Mouse (Mus musculus): ENCODE results near the gene Cinp. TPM values are rescaled to one million over a fixed set of nuclear protein-coding genes. Genes with fewer than 3 reads are reported as not detected.

Cinp gene
- total and polyA plus RNA-seq, 3 experiments, result 162 to 210 TPM; not detected in 1

GRCm38 (mm10) chr12:110889036-110890020 lies at the start of gene Cinp, which contains the start of gene Tecpr2 (continued):
- TF ChIP-seq CTCF (IDR thresholded peaks at IDR 0.05 in 2 of 3, conservative IDR thresholded peaks at IDR 0.05 in 1 of 3; ENCODE audit: control insufficient read depth in 1 of 3, insufficient read depth in 1 of 3, low read depth in 2 of 3, low read length in 3 of 3, poor library complexity in 1 of 3, severe bottlenecking in 1 of 3) (no peak), MAX (IDR thresholded peaks at IDR 0.05; ENCODE audit: low read length) (peak; percentile 79; the same call in 1 of the 2 replicates), ZC3H11A (IDR thresholded peaks at IDR 0.05; ENCODE audit: low read depth, low read length) (no peak), ZMIZ1 (IDR thresholded peaks at IDR 0.05; ENCODE audit: low read depth, low read length) (peak; percentile 39; the same call in 1 of the 2 replicates), UBTF (IDR thresholded peaks at IDR 0.05; ENCODE audit: borderline replicate concordance, insufficient read depth, low read depth, low read length) (0 out of 2 replicates have a peak, but pooled peaks have one; percentile 32)

- Histone ChIP-seq H3K9ac (ENCODE audit: control insufficient read depth, low read depth, low read length, poor library complexity, severe bottlenecking) (no peak overlapping the region), H3K4me3 (ENCODE audit: control insufficient read depth in 1 of 2, insufficient read depth in 1 of 2, low read depth in 2 of 2, low read length in 2 of 2) (no peak overlapping the region), H3K27me3 (ENCODE audit: control insufficient read depth in 1 of 2, insufficient read depth in 2 of 2, low read length in 2 of 2) (no peaks in the 10 kb centered on the region), H3K27ac (ENCODE audit: control insufficient read depth, low read depth, low read length) (no peak overlapping the region), H3K36me3 (ENCODE audit: control insufficient read depth in 1 of 2, insufficient read depth in 2 of 2, low read length in 2 of 2) (peaks cover 0 to 1% of the 10 kb centered on the region in 2 experiments; a peak in 1 of 4 replicates), H3K9me3 (replicated peaks; ENCODE audit: insufficient read depth, low read length) (no peaks in the 10 kb centered on the region), H3K79me2 (ENCODE audit: control insufficient read depth, insufficient read depth, low read length, poor library complexity) (no peaks in the 10 kb centered on the region), H3K4me1 (ENCODE audit: control insufficient read depth in 1 of 2, insufficient read depth in 2 of 2, low read length in 2 of 2) (no peaks in the 10 kb centered on the region)
- TF ChIP-seq JUND (IDR thresholded peaks at IDR 0.05; ENCODE audit: low read depth, low read length), result no peak
- TF ChIP-seq ZMIZ1 (IDR thresholded peaks at IDR 0.05; ENCODE audit: low read depth, low read length), result no peak
- no peak for TF ChIP-seq TCF12 (IDR thresholded peaks at IDR 0.05; ENCODE audit: low read depth, low read length)
- TF ChIP-seq RCOR1 (IDR thresholded peaks at IDR 0.05; ENCODE audit: low read depth, low read length), result no peak
- TF ChIP-seq UBTF (IDR thresholded peaks at IDR 0.05; ENCODE audit: borderline replicate concordance, insufficient read depth, low read depth, low read length), result no peak
- no peak for TF ChIP-seq MEF2A (IDR thresholded peaks at IDR 0.05; ENCODE audit: extremely low read depth, insufficient replicate concordance, low read depth, low read length, poor library complexity, severe bottlenecking)
- TF ChIP-seq ZNF384 (IDR thresholded peaks at IDR 0.05; ENCODE audit: low read depth, low read length), result no peak
- TF ChIP-seq MAX (IDR thresholded peaks at IDR 0.05; ENCODE audit: low read length), result no peak
- no peak for TF ChIP-seq MYC (IDR thresholded peaks at IDR 0.05; ENCODE audit: low read depth, low read length)
- no peak for TF ChIP-seq CHD1 (IDR thresholded peaks at IDR 0.05; ENCODE audit: low read depth, low read length)
- TF ChIP-seq NRF1 (IDR thresholded peaks at IDR 0.05; ENCODE audit: insufficient read depth, low read depth, low read length, poor library complexity, severe bottlenecking), result no peak
- TF ChIP-seq CTCF (IDR thresholded peaks at IDR 0.05 in 2 of 3, conservative IDR thresholded peaks at IDR 0.05 in 1 of 3; ENCODE audit: control insufficient read depth in 1 of 3, insufficient read depth in 1 of 3, low read depth in 2 of 3, low read length in 3 of 3, poor library complexity in 1 of 3, severe bottlenecking in 1 of 3), result no peak
- no peak for TF ChIP-seq GATA1 (IDR thresholded peaks at IDR 0.05; ENCODE audit: low read depth, low read length)
- TF ChIP-seq RAD21 (IDR thresholded peaks at IDR 0.05; ENCODE audit: low read depth, low read length), result no peak
- no peak for TF ChIP-seq E2F4 (IDR thresholded peaks at IDR 0.05; ENCODE audit: borderline replicate concordance, low read depth, low read length)
- TF ChIP-seq CHD2 (IDR thresholded peaks at IDR 0.05; ENCODE audit: low read length), result no peak
- no peak for DNase-seq (ENCODE audit: low read depth, low spot score)
Observed at GRCm38 (mm10) chr12:110937496-110937895, 48.6 kb upstream of the Cinp start.
